Mouse (Mus musculus) heart, postnatal 14 days (tissue): Measurements from ENCODE around the gene Acadvl. TPM values are rescaled to one million over a fixed set of nuclear protein-coding genes. Genes with fewer than 3 reads are reported as not detected.

ENCODE experiments used
- DNase-seq, 2 experiments: peaks; one replicate each; pipeline ENCODE4 v3.0.0; 2021 to 2022
- intact Hi-C: fragments of 180-260 bp; cut with DNase I; formaldehyde crosslinking; loops from one replicate; pipeline ENCODE4 v1.15.1; 2025
- microRNA-seq, 2 experiments: library from miRNA; unstranded; fragments of <30 nt; microRNA quantifications; one replicate each; pipeline ENCODE4 v1.2.0; 2021 to 2022
- total RNA-seq, 2 experiments: library from RNA; stranded (reverse); gene quantifications; 2 replicates each; pipeline ENCODE4 v1.2.3; 2021

The Acadvl gene
- total RNA-seq, 2 experiments from 2014 or later: 1,350 to 1,353 TPM

DNA sequence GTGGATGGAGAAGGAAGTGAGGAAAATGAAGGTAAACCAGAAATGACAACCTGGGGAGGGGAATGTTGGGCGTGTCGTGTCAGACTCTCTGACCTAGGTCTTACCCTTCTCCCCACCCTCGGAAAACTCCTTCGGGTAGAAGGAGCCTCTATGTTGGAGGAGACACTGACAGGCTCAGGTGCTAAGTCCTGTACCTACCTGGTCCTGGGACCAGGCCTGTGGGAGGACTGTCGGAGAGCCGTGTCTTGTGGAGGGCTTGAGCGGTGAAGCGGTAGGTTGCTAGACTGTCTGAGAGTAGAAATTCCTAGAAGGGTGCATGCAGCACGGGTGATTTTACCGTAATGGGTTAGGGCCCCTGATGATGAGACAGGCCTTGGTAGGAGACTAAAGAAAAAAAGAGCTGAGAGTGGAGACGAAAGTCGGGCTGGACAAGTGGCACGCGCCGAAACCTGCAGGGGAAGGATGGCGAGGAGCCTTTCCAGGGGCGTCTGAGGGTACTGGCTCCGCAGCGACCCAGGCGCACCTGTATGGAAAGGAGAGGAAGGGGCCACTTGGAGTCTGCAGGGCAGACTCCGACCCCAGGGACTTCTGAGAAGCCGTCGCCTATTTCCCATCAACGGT, 50.5 kb downstream of the Acadvl start, which contains the start of gene Cldn7:
TSS of gene Cldn7 (plus strand) at position 130 of the 621 bp plus-strand sequence.
- intact Hi-C loops: no loop called here
- no peak for DNase-seq

DNA sequence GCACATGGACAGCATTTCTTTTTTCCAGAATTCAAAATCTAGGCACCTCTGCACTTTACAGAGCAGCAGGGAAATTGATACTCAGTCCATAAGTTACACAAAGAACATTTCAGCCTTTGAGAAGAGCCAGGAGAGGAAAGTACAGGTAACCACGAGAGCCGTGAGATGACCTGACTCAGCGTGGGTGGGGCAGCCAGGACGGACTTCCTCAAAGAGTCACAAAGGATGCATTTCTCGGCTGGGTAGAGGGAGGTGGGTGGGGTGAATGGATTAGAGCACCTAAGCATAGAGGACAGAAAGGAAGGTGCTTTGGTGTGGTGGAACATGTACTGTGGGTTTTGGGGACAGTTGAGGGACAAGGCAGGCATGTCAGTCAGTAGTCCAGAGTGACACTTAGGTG, 53.4 kb downstream of the Acadvl start:
- no peak for DNase-seq
- intact Hi-C loops: loop anchor here (2.0 kb wide), 1 partner anchor 15 kb away; no protein-coding TSS in a partner anchor

DNA sequence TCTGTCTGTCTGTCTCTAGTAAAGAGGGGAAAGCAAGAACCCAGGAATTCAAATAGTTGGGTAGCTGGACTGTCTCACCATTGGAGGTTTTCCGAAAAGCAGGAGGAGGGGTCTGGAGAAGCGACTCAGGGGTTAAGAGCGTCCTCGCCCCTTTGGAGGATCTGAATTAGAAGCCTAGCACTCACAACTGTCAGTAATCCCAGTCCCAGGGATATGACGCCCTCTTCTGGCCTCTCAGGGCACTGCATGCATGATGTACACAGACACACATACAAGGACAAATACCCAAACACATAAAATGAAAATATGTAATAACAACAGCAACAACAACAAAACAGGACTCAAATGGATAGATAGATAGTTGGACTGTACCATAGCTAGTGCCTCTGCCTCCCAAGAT, 54.6 kb downstream of the Acadvl start:
- DNase-seq: no peak
- intact Hi-C loops: no loop called here

Small RNA genes within 50 kb of the gene (microRNA-seq; reads per million reads assigned to microRNA genes)
- gene Gm44349 (0 reads per million in 2 experiments), gene Mir324 (2,686 to 11,995 reads per million in 2 experiments)

Other genes starting within 250 kb of the Acadvl start
- 10 to 100 TPM; 36.5 to 43.3 TPM for gene Zbtb4, start 249.5 kb downstream of the Acadvl start, total RNA-seq
- gene Chrnb1, start 219.5 kb downstream of the Acadvl start, total RNA-seq: 1 to 10 TPM; 5.4 to 6.0 TPM
- 1 to 10 TPM; 2.6 to 2.8 TPM for gene Fgf11, start 213.6 kb downstream of the Acadvl start, total RNA-seq
- gene Tmem102, start 209.8 kb downstream of the Acadvl start, total RNA-seq: under 1 TPM; 0.54 to 0.65 TPM
- gene Gm39566, start 200.1 kb downstream of the Acadvl start, total RNA-seq: not detected
- not detected for gene Spem2, start 196.9 kb downstream of the Acadvl start, total RNA-seq
- not detected for gene Spem1, start 193.2 kb downstream of the Acadvl start, total RNA-seq
- gene Nlgn2, start 177.6 kb downstream of the Acadvl start, total RNA-seq: 10 to 100 TPM in 1 of 2 experiments, 1 to 10 TPM in 1; 7.9 to 10.4 TPM
- gene Tmem256, start 176.9 kb downstream of the Acadvl start, total RNA-seq: 100 to 1,000 TPM; 134 to 138 TPM
- gene Plscr3, start 169.0 kb downstream of the Acadvl start, total RNA-seq: 10 to 100 TPM; 34.0 to 35.9 TPM
- under 1 TPM in 1 of 2 experiments, not detected in 1; 0.24 TPM for gene Tnk1, start 156.7 kb downstream of the Acadvl start, total RNA-seq
- not detected for gene Tmem95, start 137.4 kb downstream of the Acadvl start, total RNA-seq
- 1 to 10 TPM; 3.1 to 3.8 TPM for gene Kctd11, start 134.0 kb downstream of the Acadvl start, total RNA-seq
- 1 to 10 TPM; 2.3 to 6.8 TPM for gene Acap1, start 119.9 kb downstream of the Acadvl start, total RNA-seq
- 1 to 10 TPM in 1 of 2 experiments, under 1 TPM in 1; 0.95 to 1.1 TPM for gene 2810408A11Rik, start 114.4 kb downstream of the Acadvl start, total RNA-seq
- 10 to 100 TPM; 43.5 to 45.8 TPM for gene Neurl4, start 114.3 kb downstream of the Acadvl start, total RNA-seq
- gene Gps2, start 101.5 kb downstream of the Acadvl start, total RNA-seq: 10 to 100 TPM; 28.8 to 30.6 TPM
- 100 to 1,000 TPM; 434 to 455 TPM for gene Eif5a, start 93.5 kb downstream of the Acadvl start, total RNA-seq
- 10 to 100 TPM; 14.4 to 21.8 TPM for gene Ybx2, start 79.6 kb downstream of the Acadvl start, total RNA-seq
- gene Slc2a4, start 67.2 kb downstream of the Acadvl start, total RNA-seq: 100 to 1,000 TPM; 206 to 234 TPM
- gene Cldn7, start 50.6 kb downstream of the Acadvl start, total RNA-seq: under 1 TPM in 1 of 2 experiments, not detected in 1; 0.48 TPM
- 100 to 1,000 TPM; 143 to 147 TPM for gene Ctdnep1, start 34.3 kb downstream of the Acadvl start, total RNA-seq
- 10 to 100 TPM; 52.4 to 59.0 TPM for gene Elp5, start 32.9 kb downstream of the Acadvl start, total RNA-seq
- 100 to 1,000 TPM; 249 to 257 TPM for gene Gabarap, start 24.3 kb downstream of the Acadvl start, total RNA-seq
- 10 to 100 TPM; 27.4 to 31.5 TPM for gene Phf23, start 19.6 kb downstream of the Acadvl start, total RNA-seq
- gene Dvl2, start 14.8 kb downstream of the Acadvl start, total RNA-seq: 1 to 10 TPM; 7.2 to 9.2 TPM
- gene Dlg4, start 1.5 kb upstream of the Acadvl start, total RNA-seq: 10 to 100 TPM; 10.4 to 11.2 TPM
- gene Asgr1, start 38.7 kb upstream of the Acadvl start, total RNA-seq: not detected
- gene Asgr2, start 77.2 kb upstream of the Acadvl start, total RNA-seq: under 1 TPM in 1 of 2 experiments, not detected in 1; 0.45 TPM
- gene Mgl2, start 114.9 kb upstream of the Acadvl start, total RNA-seq: 1 to 10 TPM; 2.2 to 2.7 TPM
- gene Clec10a, start 140.8 kb upstream of the Acadvl start, total RNA-seq: 1 to 10 TPM; 1.7 to 2.2 TPM
- gene Slc16a11, start 197.3 kb upstream of the Acadvl start, total RNA-seq: under 1 TPM; 0.76 to 0.90 TPM
- gene Slc16a13, start 205.7 kb upstream of the Acadvl start, total RNA-seq: 1 to 10 TPM; 4.2 to 5.8 TPM
- gene Bcl6b, start 214.4 kb upstream of the Acadvl start, total RNA-seq: 10 to 100 TPM; 26.1 to 32.5 TPM
- gene 0610010K14Rik, start 222.5 kb upstream of the Acadvl start, total RNA-seq: 10 to 100 TPM; 34.7 to 38.4 TPM
- gene Gm21988, start 224.4 kb upstream of the Acadvl start, total RNA-seq: 1 to 10 TPM; 3.1 to 3.2 TPM
- gene Rnasek, start 224.4 kb upstream of the Acadvl start, total RNA-seq: 10 to 100 TPM; 89.0 to 96.3 TPM
- 1 to 10 TPM; 2.7 to 3.1 TPM for gene Alox12, start 239.9 kb upstream of the Acadvl start, total RNA-seq